Mouse (Mus musculus): ENCODE data around the gene Abcb8. TPM values are rescaled to one million over a fixed set of nuclear protein-coding genes. Genes with fewer than 3 reads are reported as not detected.
A peak's percentile ranks its signal among the peaks of the same experiment; 100 is the strongest.
"Not testable (repeated sequence)": the region's sequence is repeated elsewhere in the genome, so short reads cannot be mapped to it uniquely, and the experiment has no call there.

Abcb8 gene
- total RNA-seq, 1 experiment from 2014 or later, result 83.6 TPM

DNA sequence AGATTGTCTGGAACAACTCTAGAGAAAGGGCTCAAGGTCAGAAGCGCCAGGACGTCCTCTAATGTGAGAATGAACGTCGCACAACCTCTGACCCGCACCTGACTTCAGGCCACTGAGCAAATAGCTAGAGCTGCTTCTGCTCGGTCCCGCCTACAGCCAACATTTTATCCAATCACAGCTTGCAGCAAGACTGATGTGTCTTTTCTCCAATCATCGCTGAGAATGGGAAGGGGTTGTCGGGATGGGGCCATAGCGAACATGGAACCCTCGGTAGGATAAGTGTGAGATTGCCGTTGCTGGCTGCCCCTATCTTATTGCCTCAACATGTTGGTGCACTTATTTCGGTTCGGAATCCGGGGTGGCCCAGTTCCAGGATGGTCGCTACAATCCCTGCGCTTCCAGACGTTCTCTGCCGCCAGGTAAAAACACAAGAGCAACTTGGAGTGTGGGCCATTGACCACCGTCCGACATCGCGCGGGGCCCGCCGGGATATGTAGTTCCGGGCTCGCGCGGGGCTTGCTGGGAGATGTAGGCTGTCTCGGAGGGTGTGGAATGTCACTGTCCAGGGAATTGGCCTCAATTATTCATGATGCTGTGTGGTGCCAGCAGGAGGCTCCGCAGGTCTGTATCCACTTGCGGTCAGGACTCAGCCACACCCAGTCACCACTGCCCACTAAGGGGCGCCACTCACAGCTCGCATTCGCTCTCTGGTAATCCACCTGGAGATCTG, 867 bp downstream of the Abcb8 start:
- peak; percentile 91 for DNase-seq

GRCm38 (mm10) chr5:24396254-24396653, 2.8 kb downstream of the Abcb8 start:
- not testable (repeated sequence) for DNase-seq

GRCm38 (mm10) chr5:24399686-24400085, 6.2 kb downstream of the Abcb8 start:
- DNase-seq, result no peak

GRCm38 (mm10) chr5:24400362-24400761, 6.9 kb downstream of the Abcb8 start:
- no peak for DNase-seq

- DNase-seq, result no peak
These were observed 7.6 kb downstream of the Abcb8 start for GRCm38 (mm10) chr5:24400911-24401605.

- no peak for DNase-seq
These were observed 8.5 kb downstream of the Abcb8 start for GRCm38 (mm10) chr5:24401969-24402368.

- DNase-seq, result no peak
These were observed 11.3 kb downstream of the Abcb8 start for GRCm38 (mm10) chr5:24404594-24405360.

DNA sequence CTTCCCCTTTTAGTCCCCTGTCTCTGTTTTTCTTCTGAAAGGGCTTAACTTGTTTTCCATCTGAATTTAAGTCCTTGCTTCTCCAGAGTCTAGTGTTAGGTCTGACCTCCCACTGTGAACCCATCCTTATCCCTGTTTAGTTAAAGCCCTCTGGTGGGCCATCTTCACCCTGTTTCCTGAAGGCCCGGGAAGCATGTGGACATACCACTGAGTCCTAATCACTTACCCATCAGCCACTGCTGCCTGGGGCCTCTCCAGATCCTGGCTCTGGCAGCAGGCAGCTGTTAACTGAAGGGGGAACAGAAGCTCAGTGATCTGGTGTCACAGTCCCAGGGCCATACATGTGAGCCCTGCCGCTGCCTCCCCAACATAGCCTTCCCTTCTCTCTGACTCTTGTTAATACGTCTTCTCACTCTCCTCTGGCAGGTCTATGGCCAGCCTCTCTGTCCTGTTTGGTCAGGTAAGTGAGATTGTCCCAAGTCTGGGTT, 12.0 kb downstream of the Abcb8 start:
- no peak for DNase-seq

DNA sequence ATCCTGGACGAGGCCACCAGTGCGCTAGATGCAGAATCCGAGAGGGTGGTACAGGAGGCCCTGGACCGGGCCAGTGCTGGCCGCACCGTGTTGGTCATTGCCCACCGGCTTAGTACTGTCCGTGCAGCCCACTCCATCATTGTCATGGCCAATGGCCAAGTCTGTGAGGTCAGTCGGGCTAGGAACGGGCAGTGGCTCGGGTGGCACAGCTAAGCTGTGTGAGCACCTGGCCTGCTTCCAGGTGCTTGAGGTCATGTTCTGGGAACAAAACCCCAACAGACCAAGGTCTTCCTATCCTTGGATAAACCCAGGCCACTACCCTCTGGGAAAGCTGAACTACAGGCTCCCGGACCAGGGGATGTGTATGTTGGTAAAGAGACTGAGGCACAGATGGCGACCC, 15.2 kb downstream of the Abcb8 start:
- DNase-seq, result peak; percentile 64

DNA sequence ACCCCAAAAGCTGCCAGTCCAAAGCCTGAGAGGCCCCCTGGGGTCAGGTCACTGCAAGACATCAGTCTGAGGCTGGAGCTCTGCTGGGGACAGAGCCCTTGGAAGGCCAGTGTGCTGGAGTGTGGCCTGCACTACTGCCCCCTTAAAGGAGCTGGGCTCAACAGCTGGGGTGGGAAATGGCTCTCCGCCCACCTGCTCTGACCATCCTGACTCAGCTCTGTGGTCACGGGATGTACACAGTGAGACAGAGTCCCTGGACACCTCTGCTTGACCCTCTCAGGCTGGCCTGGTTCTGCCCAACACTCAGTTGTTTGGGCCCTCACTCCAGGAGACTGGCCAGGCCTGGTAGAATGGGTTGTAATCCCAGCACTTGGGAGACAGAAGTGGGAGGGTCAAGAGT, 16.0 kb downstream of the Abcb8 start:
- no peak for DNase-seq

GRCm38 (mm10) chr5:24412063-24412462, 18.6 kb downstream of the Abcb8 start:
- no peak for DNase-seq

DNA sequence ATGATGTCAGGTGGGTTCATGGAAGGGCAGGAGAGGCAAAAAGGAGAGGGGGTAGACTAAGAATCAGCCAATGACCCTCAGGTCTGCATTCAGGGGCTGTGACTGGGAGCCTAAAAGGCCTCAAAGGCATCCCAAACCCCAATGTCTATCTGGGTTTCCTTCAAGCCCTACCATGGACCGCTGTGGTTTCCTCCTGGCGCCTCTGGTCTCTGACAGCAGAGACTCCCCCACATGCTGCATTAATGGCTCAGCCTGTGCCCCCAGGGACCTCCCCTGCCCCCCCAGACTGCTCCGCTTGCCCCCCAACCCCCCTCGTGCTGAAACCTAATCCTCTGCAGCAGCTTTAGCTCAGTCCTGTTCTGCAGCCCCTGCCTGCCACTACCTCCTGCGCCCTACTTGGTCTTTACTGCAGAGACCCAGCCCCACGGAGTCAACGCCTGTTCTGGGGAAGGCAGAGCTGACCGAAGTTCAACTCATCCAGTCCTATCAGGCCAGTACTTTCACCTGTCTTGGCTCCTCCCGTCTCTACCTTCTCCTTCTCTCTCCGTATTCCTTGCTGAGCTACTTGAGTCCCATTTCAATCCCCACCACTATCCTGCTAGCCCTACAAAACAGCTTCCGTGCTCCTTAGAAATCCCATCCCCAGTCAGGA, 19.7 kb downstream of the Abcb8 start, which contains the start of gene Asic3:
Asic3 (plus strand) TSS at position 351 of the 652 bp plus-strand sequence.
- no peak for DNase-seq

GRCm38 (mm10) chr5:24413938-24414337, 20.5 kb downstream of the Abcb8 start:
- DNase-seq, result no peak

- DNase-seq, result peak; percentile 55
These were observed 22.8 kb downstream of the Abcb8 start for GRCm38 (mm10) chr5:24416222-24416736.

DNA sequence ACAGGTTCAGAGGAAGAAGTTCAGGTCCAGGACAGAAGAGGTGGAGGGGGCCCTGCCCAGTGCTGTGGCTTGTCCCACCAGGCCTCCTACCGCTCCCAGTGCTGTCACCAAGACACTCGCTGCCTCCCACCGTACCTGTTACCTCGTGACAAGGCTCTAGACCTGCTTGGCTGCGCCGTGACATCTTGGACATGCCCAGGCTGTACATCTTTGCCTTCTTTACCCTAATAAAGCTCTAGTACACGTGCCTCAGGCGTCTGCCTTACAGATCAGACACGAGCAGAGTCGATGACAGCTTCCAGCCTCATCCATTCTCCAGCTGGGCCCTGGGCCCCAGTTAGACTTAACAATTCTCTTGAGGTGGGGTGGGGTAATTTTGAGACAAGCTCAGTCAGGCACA, 24.1 kb downstream of the Abcb8 start:
- no peak for DNase-seq

GRCm38 (mm10) chr5:24420381-24420780, 26.9 kb downstream of the Abcb8 start:
- no peak for DNase-seq

DNA sequence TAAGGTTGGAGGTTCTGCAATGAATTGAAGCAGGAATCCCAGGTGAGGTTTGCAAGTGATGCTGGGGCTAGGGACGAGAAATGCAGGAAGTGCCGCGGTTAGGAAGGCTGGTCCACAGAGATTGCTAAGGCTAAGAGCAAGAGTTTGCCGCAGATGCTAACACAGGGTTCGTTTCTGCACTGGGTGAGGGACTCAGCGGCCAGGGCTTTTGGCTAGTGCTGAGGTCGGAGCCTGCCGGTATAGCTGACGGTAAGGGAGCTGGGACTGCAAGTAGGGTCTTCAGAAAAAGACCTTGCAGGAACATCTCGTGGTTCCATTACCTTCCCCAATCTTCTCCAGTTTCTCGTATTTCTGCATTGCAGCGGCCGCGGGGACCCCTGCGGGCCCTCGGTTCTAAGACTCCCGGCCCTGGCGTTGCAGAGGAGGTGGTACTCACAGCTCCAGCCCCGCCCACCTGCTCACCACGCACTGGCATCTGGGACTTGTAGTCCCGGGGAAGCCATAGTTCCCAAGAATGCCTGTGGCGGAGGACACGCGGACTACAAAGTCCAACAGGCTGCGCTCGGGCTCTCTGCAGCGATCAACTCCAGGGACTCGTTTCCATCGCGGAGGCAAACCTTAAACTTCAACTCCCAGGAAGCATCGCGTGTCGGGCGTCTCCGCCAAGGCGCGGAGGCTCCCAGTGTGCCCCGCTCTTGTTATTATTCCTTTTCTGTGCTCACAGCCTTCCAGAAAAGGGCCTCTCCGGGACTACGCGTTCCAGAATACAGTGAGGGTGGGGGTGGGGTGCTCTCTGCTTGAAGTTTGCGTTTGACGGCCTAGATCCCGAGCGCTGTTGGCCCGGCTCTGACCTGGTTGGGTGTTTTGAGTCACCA, 29.9 kb downstream of the Abcb8 start, which contains the start of the genes Cdk5 and Slc4a2:
Cdk5 (minus strand) TSS at position 402 of the 875 bp plus-strand sequence.
Slc4a2 (plus strand) TSS at position 709 of the 875 bp plus-strand sequence.
- peak; percentile 95 for DNase-seq

GRCm38 (mm10) chr5:24424004-24424781, 30.7 kb downstream of the Abcb8 start:
- DNase-seq, result peak; percentile 25

DNA sequence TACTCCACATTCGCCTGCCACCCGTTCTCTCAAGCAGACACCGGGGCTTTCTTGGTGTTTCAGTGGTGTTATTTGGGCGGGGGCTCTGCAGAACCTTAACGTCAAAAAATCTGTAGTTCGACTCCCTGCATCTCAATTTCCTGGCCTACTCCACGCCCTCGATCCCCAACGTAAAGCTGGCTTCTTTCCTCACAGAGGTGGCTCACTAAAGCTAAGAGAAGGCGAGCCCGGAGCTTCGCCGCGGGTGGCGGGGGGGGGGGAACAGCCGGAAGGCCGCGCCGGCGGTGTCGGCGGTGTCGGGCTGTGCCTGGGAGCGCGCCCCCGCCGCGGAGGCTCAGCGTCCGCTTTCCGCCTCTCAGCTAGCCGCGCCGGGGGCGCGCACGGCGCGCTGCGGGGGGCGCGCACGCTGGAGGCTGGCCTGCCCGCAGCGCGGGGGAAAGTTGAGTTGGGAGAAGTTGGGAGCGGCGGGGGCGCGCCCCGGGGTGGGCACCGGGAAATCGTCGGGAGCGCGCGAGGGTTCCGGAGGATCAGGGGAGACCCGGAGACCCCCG, 31.5 kb downstream of the Abcb8 start:
- DNase-seq, result peak; percentile 89
